Mouse (Mus musculus): Measurements from ENCODE around the gene A430089I19Rik.
"Not testable (repeated sequence)": the region's sequence is repeated elsewhere in the genome, so short reads cannot be mapped to it uniquely, and the experiment has no call there.

The A430089I19Rik gene

GRCm38 (mm10) chr5:94306696-94307095, at the start of gene A430089I19Rik:
Gene A430089I19Rik, minus strand, starts transcription at chr5:94306796.
- not testable (repeated sequence) for H3K36me3 ChIP-seq (ENCODE audit: insufficient read depth, low read length); H3K27me3 ChIP-seq (ENCODE audit: insufficient read depth, low read length); H3K4me1 ChIP-seq (replicated peaks; ENCODE audit: low read depth, low read length); H3K9me3 ChIP-seq (ENCODE audit: low read length); H3K4me3 ChIP-seq (replicated peaks; ENCODE audit: low read length)

DNA sequence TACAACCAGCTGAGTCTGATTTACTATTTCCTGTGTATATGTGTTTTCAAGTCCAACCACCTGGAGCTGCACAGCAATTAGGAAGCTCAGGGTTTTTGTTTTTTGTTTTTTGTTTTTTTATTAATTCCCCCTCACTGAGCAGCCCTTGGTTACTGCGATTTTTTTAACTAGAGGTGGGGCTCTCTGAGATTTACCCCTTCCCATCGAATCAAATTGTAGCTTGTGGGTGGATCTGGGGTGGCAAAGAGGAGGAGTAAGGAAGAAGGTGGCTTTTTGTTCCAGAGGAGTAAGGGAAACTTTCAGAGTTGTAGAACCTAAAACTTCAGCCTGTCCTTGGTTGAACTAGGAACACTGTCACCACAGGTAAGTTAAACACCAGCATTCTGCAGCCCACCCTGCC, 32.9 kb upstream of the A430089I19Rik start, which contains the start of gene AA792892:
TSS of gene AA792892 (plus strand) at position 301 of the 400 bp plus-strand sequence.
- not testable (repeated sequence) for H3K36me3 ChIP-seq (ENCODE audit: insufficient read depth, low read length); H3K4me3 ChIP-seq (replicated peaks; ENCODE audit: low read length); H3K9me3 ChIP-seq (ENCODE audit: low read length); H3K4me1 ChIP-seq (replicated peaks; ENCODE audit: low read depth, low read length); H3K27me3 ChIP-seq (ENCODE audit: insufficient read depth, low read length)

DNA sequence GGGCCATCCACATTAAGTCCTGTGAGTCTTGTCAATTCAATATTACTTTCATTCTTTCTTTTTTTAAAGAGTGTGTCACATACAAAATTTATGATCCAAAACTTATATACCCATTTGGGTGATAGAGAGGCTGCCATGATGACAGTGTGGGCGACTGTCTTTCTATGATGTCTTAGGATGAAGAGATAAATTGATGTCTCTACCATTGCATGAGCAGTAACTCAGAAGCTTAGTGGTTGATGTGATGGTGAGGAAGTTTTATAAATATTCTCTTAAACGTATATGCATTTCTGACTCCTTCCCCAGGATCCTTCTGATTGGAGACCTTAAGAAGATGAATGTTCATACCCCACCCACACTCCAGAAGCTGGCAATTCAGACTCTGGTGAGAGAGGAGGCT, 7.5 kb upstream of the A430089I19Rik start, which contains the start of gene Gm6502:
TSS of gene Gm6502 (plus strand) at position 301 of the 400 bp plus-strand sequence.
- not testable (repeated sequence) for H3K27me3 ChIP-seq (ENCODE audit: insufficient read depth, low read length); H3K4me3 ChIP-seq (replicated peaks; ENCODE audit: low read length); H3K36me3 ChIP-seq (ENCODE audit: insufficient read depth, low read length); H3K9me3 ChIP-seq (ENCODE audit: low read length); H3K4me1 ChIP-seq (replicated peaks; ENCODE audit: low read depth, low read length)
